Mouse (Mus musculus): ENCODE data around the gene Trim26.
"Not testable (repeated sequence)": the region's sequence is repeated elsewhere in the genome, so short reads cannot be mapped to it uniquely, and the experiment has no call there.

Trim26 gene

GRCm38 (mm10) chr17:36849992-36850391 lies 13.1 kb downstream of the Trim26 start:
- DNase-seq (ENCODE audit: extremely low read depth, low read depth, low spot score): no peak

GRCm38 (mm10) chr17:36851200-36851599 lies 14.3 kb downstream of the Trim26 start:
- DNase-seq (ENCODE audit: extremely low read depth, low read depth, low spot score): no peak

- DNase-seq (ENCODE audit: extremely low read depth, low read depth, low spot score): no peak
Observed at GRCm38 (mm10) chr17:36851627-36852026, 14.7 kb downstream of the Trim26 start.

- DNase-seq (ENCODE audit: extremely low read depth, low read depth, low spot score): no peak
Observed at GRCm38 (mm10) chr17:36855484-36855883, 18.6 kb downstream of the Trim26 start.

GRCm38 (mm10) chr17:36856236-36856635 lies 19.3 kb downstream of the Trim26 start:
- peak; percentile 99 for DNase-seq (ENCODE audit: extremely low read depth, low read depth, low spot score)

GRCm38 (mm10) chr17:36858181-36858580 lies 21.2 kb downstream of the Trim26 start:
- no peak for DNase-seq (ENCODE audit: extremely low read depth, low read depth, low spot score)

- DNase-seq (ENCODE audit: extremely low read depth, low read depth, low spot score): no peak
Observed at GRCm38 (mm10) chr17:36861680-36862079, 24.7 kb downstream of the Trim26 start.

GRCm38 (mm10) chr17:36866719-36867527 lies 30.0 kb downstream of the Trim26 start, which contains the start of gene Trim15:
Gene Trim15, minus strand, starts transcription at chr17:36867210.
- DNase-seq (ENCODE audit: extremely low read depth, low read depth, low spot score): no peak

- DNase-seq (ENCODE audit: extremely low read depth, low read depth, low spot score): no peak
Observed at GRCm38 (mm10) chr17:36868836-36869235, 31.9 kb downstream of the Trim26 start.

- no peak for DNase-seq (ENCODE audit: extremely low read depth, low read depth, low spot score)
Observed at GRCm38 (mm10) chr17:36869284-36869954, 32.5 kb downstream of the Trim26 start, which contains the start of gene Trim10. Gene Trim10, plus strand, starts transcription at chr17:36869574.

GRCm38 (mm10) chr17:36869955-36870810 lies 33.2 kb downstream of the Trim26 start:
- no peak for DNase-seq (ENCODE audit: extremely low read depth, low read depth, low spot score)

GRCm38 (mm10) chr17:36874636-36875035 lies 37.7 kb downstream of the Trim26 start:
- no peak for DNase-seq (ENCODE audit: extremely low read depth, low read depth, low spot score)

GRCm38 (mm10) chr17:36883350-36883749 lies 46.4 kb downstream of the Trim26 start:
- DNase-seq (ENCODE audit: extremely low read depth, low read depth, low spot score): no peak

- no peak for DNase-seq (ENCODE audit: extremely low read depth, low read depth, low spot score)
Observed at GRCm38 (mm10) chr17:36885132-36885790, 48.3 kb downstream of the Trim26 start.

- DNase-seq (ENCODE audit: extremely low read depth, low read depth, low spot score): no peak
Observed at GRCm38 (mm10) chr17:36890073-36890903, 53.4 kb downstream of the Trim26 start, which contains the start of gene Trim40. Gene Trim40, minus strand, starts transcription at chr17:36890123.

- not testable (repeated sequence) for DNase-seq (ENCODE audit: extremely low read depth, low read depth, low spot score)
Observed at GRCm38 (mm10) chr17:36891496-36891895, 54.6 kb downstream of the Trim26 start.

GRCm38 (mm10) chr17:36892362-36892761 lies 55.4 kb downstream of the Trim26 start:
- no peak for DNase-seq (ENCODE audit: extremely low read depth, low read depth, low spot score)

GRCm38 (mm10) chr17:36893387-36893786 lies 56.5 kb downstream of the Trim26 start:
- no peak for DNase-seq (ENCODE audit: extremely low read depth, low read depth, low spot score)

- DNase-seq (ENCODE audit: extremely low read depth, low read depth, low spot score): no peak
Observed at GRCm38 (mm10) chr17:36896583-36896982, 59.6 kb downstream of the Trim26 start.

- DNase-seq (ENCODE audit: extremely low read depth, low read depth, low spot score): no peak
Observed at GRCm38 (mm10) chr17:36897065-36897464, 60.1 kb downstream of the Trim26 start.

Measured in fat pad, adult 2 months (tissue).